15 mouse cellular contexts compared by ENCODE assay signal in the genomic region with DNA sequence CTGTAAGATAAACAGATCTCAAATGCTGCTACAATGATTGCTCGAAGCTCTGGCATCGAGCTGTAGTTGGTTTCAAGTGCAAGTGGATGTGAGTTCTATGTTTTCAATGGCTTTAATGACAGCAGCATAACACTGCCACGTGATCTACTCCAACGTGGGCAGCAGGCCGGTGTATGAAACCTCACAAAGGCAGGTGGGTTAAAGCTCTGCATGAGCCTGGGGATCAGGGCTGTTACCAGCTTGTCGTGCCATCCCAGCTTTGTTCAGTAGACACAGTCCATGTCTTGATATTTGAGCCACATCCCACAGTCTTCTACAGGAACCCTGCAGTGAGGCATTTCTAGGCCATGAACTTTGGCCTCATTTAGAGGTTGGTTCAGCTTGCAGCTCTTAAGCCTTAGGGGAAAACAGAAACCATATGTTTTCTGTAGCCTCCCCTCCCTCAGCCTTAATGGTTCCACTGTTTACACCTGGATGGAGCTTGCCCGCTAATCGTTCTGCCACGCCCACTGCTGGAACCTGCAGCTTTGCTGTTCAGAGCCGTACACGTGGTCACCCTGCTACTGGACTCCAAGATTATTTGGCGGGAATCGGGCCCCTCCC.
DNase-seq lines count a peak whose midpoint lies in the region; ATAC-seq and TF ChIP-seq lines count a peak whose summit lies in the region.
"Had no signal": no experiment of that assay in that cellular context is flagged by ENCODE, and none has a peak within 500 bp of the region (broad histone marks: within the 10 kb centered on the region; RNA-seq: fewer than 3 reads in every experiment).

No protein-coding gene starts in this region.

- peak; percentile 14 for DNase-seq in kidney, adult 11 months
- DNase-seq in ZHBTc4 (ENCODE audit: low read depth, low spot score), result peak; percentile 3
- DNase-seq in embryonic facial prominence, embryonic 10.5 days (ENCODE audit: low spot score), result peak; percentile 66
- no peak for DNase-seq in gastrocnemius, postnatal 25 days
- no peak for DNase-seq in layer of hippocampus, adult 9-10 months (ENCODE audit: low spot score)
- DNase-seq: B cell, adult 2 months; cerebellum, postnatal 14 days; thymus, postnatal 14 days had no signal

- H3K9me3 ChIP-seq in kidney, embryonic 14.5 days (ENCODE audit: control insufficient read depth, low read length), result no peaks in the 10 kb centered on the region
- no peaks in the 10 kb centered on the region for H3K9me3 ChIP-seq in embryonic facial prominence, embryonic 10.5 days
- no peaks in the 10 kb centered on the region for H3K9me3 ChIP-seq in intestine, postnatal 0 days (ENCODE audit: control insufficient read depth)
- H3K9me3 ChIP-seq: heart, embryonic 12.5 days; lung, embryonic 15.5 days had no signal

- H3K27me3 ChIP-seq in kidney, embryonic 14.5 days (ENCODE audit: control insufficient read depth, insufficient read depth, low read length), result no peaks in the 10 kb centered on the region
- H3K27me3 ChIP-seq in embryonic facial prominence, embryonic 10.5 days (replicated peaks; ENCODE audit: low read depth, poor library complexity, severe bottlenecking), result no peaks in the 10 kb centered on the region
- no peaks in the 10 kb centered on the region for H3K27me3 ChIP-seq in intestine, postnatal 0 days (replicated peaks; ENCODE audit: control insufficient read depth, insufficient read depth, low read length)
- H3K27me3 ChIP-seq: heart, embryonic 12.5 days; lung, embryonic 15.5 days had no signal

- H3K36me3 ChIP-seq in kidney, embryonic 14.5 days (ENCODE audit: control insufficient read depth, insufficient read depth, low read length), result no peaks in the 10 kb centered on the region
- H3K36me3 ChIP-seq in embryonic facial prominence, embryonic 10.5 days (replicated peaks), result no peaks in the 10 kb centered on the region
- no peaks in the 10 kb centered on the region for H3K36me3 ChIP-seq in intestine, postnatal 0 days (ENCODE audit: control insufficient read depth, insufficient read depth)
- H3K36me3 ChIP-seq: heart, embryonic 12.5 days; lung, embryonic 15.5 days had no signal

- no peak overlapping the region for H3K9ac ChIP-seq in kidney, embryonic 14.5 days (ENCODE audit: low read depth, low read length)
- H3K9ac ChIP-seq in intestine, postnatal 0 days (ENCODE audit: low read depth, low read length), result no peak overlapping the region
- H3K9ac ChIP-seq: heart, embryonic 12.5 days; lung, embryonic 15.5 days had no signal

- no peak overlapping the region for H3K4me3 ChIP-seq in kidney, embryonic 14.5 days (ENCODE audit: low read length)
- H3K4me3 ChIP-seq in embryonic facial prominence, embryonic 10.5 days, result no peak overlapping the region
- H3K4me3 ChIP-seq in intestine, postnatal 0 days (ENCODE audit: low read depth, low read length), result no peak overlapping the region
- H3K4me3 ChIP-seq: heart, embryonic 12.5 days; lung, embryonic 15.5 days had no signal

- no peak overlapping the region for H3K4me2 ChIP-seq in kidney, embryonic 14.5 days (replicated peaks; ENCODE audit: low read depth, low read length)
- H3K4me2 ChIP-seq in intestine, postnatal 0 days (replicated peaks; ENCODE audit: low read depth), result peak overlapping the region; percentile 17; the same call in 1 of the 2 replicates
- H3K4me2 ChIP-seq: heart, embryonic 12.5 days; liver, embryonic 11.5 days; lung, embryonic 15.5 days had no signal

- no peak for TF ChIP-seq CTCF in intestine, postnatal 0 days (IDR thresholded peaks at IDR 0.05; ENCODE audit: low read depth)

- no peak overlapping the region for H3K27ac ChIP-seq in kidney, embryonic 14.5 days (ENCODE audit: low read depth, low read length)
- H3K27ac ChIP-seq in embryonic facial prominence, embryonic 10.5 days (replicated peaks), result peak overlapping the region; percentile 45
- H3K27ac ChIP-seq in intestine, postnatal 0 days (ENCODE audit: low read depth, low read length), result no peak overlapping the region
- H3K27ac ChIP-seq: lung, embryonic 15.5 days had no signal

- ATAC-seq in kidney, embryonic 14.5 days (ENCODE audit: low FRiP score, low TSS enrichment), result no peak
- peak; percentile 64; the same call in 1 of the 2 replicates for ATAC-seq in intestine, postnatal 0 days
- ATAC-seq: forebrain, embryonic 14.5 days; Patski had no signal

- H3K4me1 ChIP-seq in kidney, embryonic 14.5 days (ENCODE audit: control insufficient read depth, insufficient read depth, low read length), result 0 out of 2 replicates have a peak, but pooled peaks cover 2% of the 10 kb centered on the region
- H3K4me1 ChIP-seq in embryonic facial prominence, embryonic 10.5 days, result peaks cover 10% of the 10 kb centered on the region
- H3K4me1 ChIP-seq in intestine, postnatal 0 days (replicated peaks; ENCODE audit: control insufficient read depth, insufficient read depth, low read length), result no peaks in the 10 kb centered on the region; the same call in 1 of the 2 replicates
- H3K4me1 ChIP-seq: heart, embryonic 12.5 days; lung, embryonic 15.5 days had no signal

- 66% methylated on average over 13 of the region's 13 CpGs for WGBS in kidney, embryonic 14.5 days
- whole genome bisulfite sequencing in embryonic facial prominence, embryonic 10.5 days, result 51% methylated on average over 13 of the region's 13 CpGs
- WGBS in intestine, postnatal 0 days, result 48% methylated on average over 13 of the region's 13 CpGs

Comparison
In these comparisons a context has a peak if more than half of its experiments do, and no peak if none do; other contexts are left out.
1. DNase-seq: peak in kidney, adult 11 months (single experiment), ZHBTc4 (single experiment) and embryonic facial prominence, embryonic 10.5 days (single experiment); none in gastrocnemius, postnatal 25 days (single experiment) and layer of hippocampus, adult 9-10 months (single experiment).